Mouse (Mus musculus) limb, embryonic 14.5 days (tissue): ENCODE results near the gene Rab11fip4. TPM values are rescaled to one million over a fixed set of nuclear protein-coding genes. Genes with fewer than 3 reads are reported as not detected.

Source experiments
- ATAC-seq: fragments of 200-750 bp; cut with Nextera tagmentation; 2 replicates; pipeline ENCODE4 v1.8.0; 2017; ENCODE audit warnings: low read depth, moderate number of reproducible peaks, moderate TSS enrichment; ENCODE audit not compliant: low FRiP score
- DNase-seq: peaks from one replicate; pipeline ENCODE4 v3.0.0-alpha.2; 2015; ENCODE audit warnings: low spot score
- H3K27ac ChIP-seq: fragments of 300-500 bp; sonication (generic); replicated peaks from 2 replicates; pipeline ENCODE4 v1.5.1; 2014; ENCODE audit warnings: low read depth, mild to moderate bottlenecking, low read length, moderate library complexity, mixed read lengths
- H3K27me3 ChIP-seq: fragments of 300-500 bp; sonication (generic); 2 replicates; pipeline ENCODE4 v1.6.1; 2014; ENCODE audit warnings: low read length, mixed read lengths; ENCODE audit not compliant: control insufficient read depth, insufficient read depth
- H3K36me3 ChIP-seq: fragments of 300-500 bp; sonication (generic); 2 replicates; pipeline ENCODE4 v1.6.1; 2014; ENCODE audit warnings: mild to moderate bottlenecking, low read length, moderate library complexity, mixed read lengths; ENCODE audit not compliant: control insufficient read depth, insufficient read depth
- H3K4me1 ChIP-seq: fragments of 300-500 bp; sonication (generic); 2 replicates; pipeline ENCODE4 v1.6.1; 2014; ENCODE audit warnings: antibody characterized with exemption, low read length, mixed read lengths; ENCODE audit not compliant: control insufficient read depth, insufficient read depth
- H3K4me2 ChIP-seq: fragments of 300-500 bp; sonication (generic); replicated peaks from 2 replicates; pipeline ENCODE4 v1.6.1; 2014; ENCODE audit warnings: low read depth, mild to moderate bottlenecking, low read length, moderate library complexity; ENCODE audit not compliant: severe bottlenecking
- H3K4me3 ChIP-seq: fragments of 300-500 bp; sonication (generic); replicated peaks from 2 replicates; pipeline ENCODE4 v1.5.1; 2014; ENCODE audit warnings: low read length
- H3K9ac ChIP-seq: fragments of 300-500 bp; sonication (generic); 2 replicates; pipeline ENCODE4 v1.6.1; 2014; ENCODE audit warnings: mild to moderate bottlenecking, low read depth, low read length, moderate library complexity; ENCODE audit not compliant: severe bottlenecking
- H3K9me3 ChIP-seq: fragments of 300-500 bp; sonication (generic); 2 replicates; pipeline ENCODE4 v1.6.1; 2016; ENCODE audit warnings: low read length; ENCODE audit not compliant: control insufficient read depth
- POLR2A ChIP-seq: fragments of 200-500 bp; IDR thresholded peaks from 2 replicates; pipeline ENCODE4 v1.8.0; 2012; ENCODE audit warnings: inconsistent platforms, mild to moderate bottlenecking, moderate library complexity, borderline replicate concordance; ENCODE audit not compliant: insufficient read depth, insufficient read length; ENCODE audit errors: extremely low read depth
- whole genome bisulfite sequencing: fragments of 180-500 bp; shearing (Covaris S2); extraction: QIAGEN DNeasy Blood & Tissue Kit; methylation state at CpG from one replicate; pipeline ENCODE4 v1.1.7; 2014; 5-methylcytosine and 5-hydroxymethylcytosine counted together
- polyA plus RNA-seq, 2 experiments: library from polyadenylated mRNA; depleted of rRNA in 1 of 2; stranded (reverse) in 1 of 2; unstranded in 1 of 2; fragments of >200 nt; fragmentation: Nextera tagmentation in 1 of 2; extraction: Ambion mirVana in 1 of 2; gene quantifications; 2 replicates each; pipeline versions ENCODE4 v1.2.1 to v1.2.3; 2012 to 2014

Gene Rab11fip4
- polyA plus RNA-seq, 2 experiments: 7.4 to 16.4 TPM

DNA sequence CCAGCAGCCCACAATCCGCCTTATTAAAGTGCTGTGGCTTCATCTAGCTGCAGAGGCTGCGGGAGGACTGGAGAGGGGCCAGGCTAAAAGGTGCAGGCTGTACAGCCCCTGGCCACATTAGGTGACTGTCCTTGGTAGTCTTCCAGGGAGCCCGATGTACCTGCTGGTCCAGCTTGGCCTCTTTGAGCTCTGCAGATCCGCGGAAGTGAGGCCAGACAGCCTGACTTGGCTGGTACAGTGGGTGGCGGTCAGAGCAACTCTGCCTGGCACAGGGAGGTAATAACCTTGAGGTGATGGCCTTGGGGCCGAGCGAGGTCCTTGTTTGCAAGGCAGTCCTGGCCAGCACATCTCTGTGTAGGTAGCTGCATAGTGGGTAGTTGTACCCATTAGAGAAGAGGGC, 75.5 kb downstream of the Rab11fip4 start:
- WGBS: 87% methylated on average over 8 of the region's 8 CpGs
- TF ChIP-seq POLR2A: no peak
- Histone ChIP-seq H3K4me3 (no peak overlapping the region), H3K4me2 (no peak overlapping the region), H3K36me3 (no peaks in the 10 kb centered on the region), H3K9ac (no peak overlapping the region), H3K9me3 (no peaks in the 10 kb centered on the region), H3K27ac (no peak overlapping the region), H3K4me1 (peaks cover 46% of the 10 kb centered on the region), H3K27me3 (no peaks in the 10 kb centered on the region)
- DNase-seq: no peak
- no peak for ATAC-seq

DNA sequence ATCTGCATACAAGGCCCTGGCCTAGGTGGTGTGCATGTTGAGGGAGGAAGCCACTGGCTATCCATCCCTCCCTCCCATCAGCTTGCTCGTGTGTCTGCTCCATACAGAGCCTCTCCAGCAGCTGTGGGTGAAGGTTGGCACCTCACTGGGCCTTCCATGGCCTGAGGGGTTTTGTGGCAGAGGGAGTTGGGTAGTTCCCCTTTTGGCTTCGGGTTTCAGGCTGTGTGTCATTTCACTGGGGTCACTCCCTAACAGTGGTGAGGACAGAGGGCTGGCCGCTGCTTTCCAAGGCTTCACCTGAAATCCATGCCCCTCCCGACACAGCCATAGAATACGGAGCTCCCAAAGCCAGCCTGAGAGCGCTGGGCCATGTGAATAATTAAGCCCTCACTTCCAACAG, 78.2 kb downstream of the Rab11fip4 start:
- ATAC-seq: no peak
- Histone ChIP-seq H3K4me2 (no peak overlapping the region), H3K36me3 (no peaks in the 10 kb centered on the region), H3K4me3 (no peak overlapping the region), H3K9me3 (no peaks in the 10 kb centered on the region), H3K9ac (no peak overlapping the region), H3K4me1 (peaks cover 37% of the 10 kb centered on the region), H3K27ac (peak overlapping the region; percentile 89), H3K27me3 (no peaks in the 10 kb centered on the region)
- no peak for DNase-seq
- WGBS: 30% methylated on average over 6 of the region's 6 CpGs
- TF ChIP-seq POLR2A: no peak

DNA sequence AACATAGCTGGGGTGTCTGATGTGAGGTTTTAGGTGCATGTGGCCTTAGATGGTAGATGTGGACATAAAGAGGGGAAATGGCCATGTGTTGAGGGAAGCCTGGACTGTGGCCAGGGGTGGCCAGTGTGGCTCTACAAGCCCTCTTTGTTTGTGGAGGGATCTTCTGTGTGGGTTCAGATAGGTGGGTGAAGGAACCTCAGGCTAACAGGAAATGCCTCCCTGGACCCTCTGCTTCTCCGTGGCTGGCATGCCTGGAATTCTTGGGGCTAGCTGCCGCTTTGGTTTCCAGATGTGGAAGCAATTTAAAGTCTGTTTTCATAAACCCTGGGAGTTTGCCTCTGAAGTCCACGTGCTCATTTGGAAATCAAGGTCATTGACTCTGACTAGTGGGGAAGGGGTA, 78.9 kb downstream of the Rab11fip4 start:
- DNase-seq (peak; percentile 48), ATAC-seq (peak; percentile 56)
- H3K9me3 ChIP-seq: no peaks in the 10 kb centered on the region
- no peak overlapping the region for H3K4me3 ChIP-seq
- TF ChIP-seq POLR2A: no peak
- H3K9ac ChIP-seq: no peak overlapping the region
- H3K36me3 ChIP-seq: no peaks in the 10 kb centered on the region
- peak overlapping the region; percentile 89 for H3K27ac ChIP-seq
- H3K27me3 ChIP-seq: no peaks in the 10 kb centered on the region
- peaks cover 39% of the 10 kb centered on the region for H3K4me1 ChIP-seq
- H3K4me2 ChIP-seq: 0 out of 2 replicates have a peak overlapping the region, but pooled peaks have one; percentile 27
- WGBS: 7% methylated on average over 3 of the region's 3 CpGs

DNA sequence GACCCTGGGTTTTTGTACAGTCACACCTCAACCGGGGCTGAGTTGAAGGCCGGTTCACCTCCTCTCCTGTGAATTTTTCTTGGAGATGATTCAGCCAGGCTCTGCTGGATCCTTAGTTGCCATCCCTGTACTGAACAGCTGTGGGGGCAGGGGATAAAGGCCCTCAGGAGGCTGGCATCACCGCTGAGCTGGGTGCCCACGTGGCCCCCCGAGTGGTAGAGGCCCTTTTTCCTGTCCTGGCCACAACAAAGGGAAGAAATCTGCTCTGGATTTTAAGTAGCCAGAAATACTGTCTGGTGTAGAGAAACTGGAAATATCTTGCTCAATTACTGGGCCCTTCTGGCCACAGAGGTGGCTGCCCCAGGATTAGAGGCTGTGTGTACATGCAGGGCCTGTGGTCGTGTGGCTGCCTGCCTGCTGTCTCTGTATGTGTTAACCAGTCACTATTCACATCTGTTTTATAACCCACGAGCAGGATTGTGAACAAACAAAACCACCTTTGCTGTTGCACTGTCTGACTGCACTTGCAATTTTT, 79.5 kb downstream of the Rab11fip4 start:
- DNase-seq (no peak), ATAC-seq (0 out of 2 replicates have a peak, but pooled peaks have one; percentile 24)
- Histone ChIP-seq H3K9me3 (no peaks in the 10 kb centered on the region), H3K4me2 (peak overlapping the region; percentile 27; the same call in 1 of the 2 replicates), H3K9ac (0 out of 2 replicates have a peak overlapping the region, but pooled peaks have one; percentile 26), H3K4me3 (no peak overlapping the region), H3K36me3 (no peaks in the 10 kb centered on the region), H3K27me3 (no peaks in the 10 kb centered on the region), H3K4me1 (peaks cover 40% of the 10 kb centered on the region), H3K27ac (peak overlapping the region; percentile 89)
- WGBS: 17% methylated on average over 7 of the region's 7 CpGs
- no peak for TF ChIP-seq POLR2A

DNA sequence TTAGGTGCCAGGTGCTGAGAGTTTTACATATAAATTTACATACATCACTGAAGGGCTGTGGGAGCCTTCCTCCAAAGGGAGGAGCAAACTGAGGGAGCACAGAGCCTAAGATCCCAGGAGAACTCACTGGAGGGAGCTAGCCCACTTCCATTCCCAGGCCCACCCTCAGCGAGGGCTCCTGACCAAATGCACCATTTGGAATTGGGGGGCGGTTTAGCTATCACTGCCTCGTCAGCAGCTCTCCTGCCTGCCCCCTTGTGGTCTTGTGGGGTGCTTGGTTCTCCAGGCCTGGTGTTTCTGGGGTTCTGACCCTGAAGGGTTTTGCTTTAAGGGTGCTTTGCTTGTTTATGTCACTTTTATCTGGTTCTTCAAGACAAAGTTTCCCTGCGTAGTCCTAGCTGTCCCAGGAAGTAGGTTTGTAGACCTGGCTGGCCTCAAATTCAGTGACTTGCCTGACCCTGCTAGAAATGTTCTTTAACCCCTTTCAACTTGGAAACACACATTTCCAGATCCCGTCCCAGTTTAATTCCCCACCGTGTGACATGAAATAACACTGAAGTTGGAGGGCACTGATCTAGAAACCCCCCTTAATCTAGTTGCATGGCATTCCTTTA, 80.8 kb downstream of the Rab11fip4 start:
- 66% methylated on average over 6 of the region's 6 CpGs for WGBS
- H3K4me3 ChIP-seq: no peak overlapping the region
- no peak for DNase-seq

DNA sequence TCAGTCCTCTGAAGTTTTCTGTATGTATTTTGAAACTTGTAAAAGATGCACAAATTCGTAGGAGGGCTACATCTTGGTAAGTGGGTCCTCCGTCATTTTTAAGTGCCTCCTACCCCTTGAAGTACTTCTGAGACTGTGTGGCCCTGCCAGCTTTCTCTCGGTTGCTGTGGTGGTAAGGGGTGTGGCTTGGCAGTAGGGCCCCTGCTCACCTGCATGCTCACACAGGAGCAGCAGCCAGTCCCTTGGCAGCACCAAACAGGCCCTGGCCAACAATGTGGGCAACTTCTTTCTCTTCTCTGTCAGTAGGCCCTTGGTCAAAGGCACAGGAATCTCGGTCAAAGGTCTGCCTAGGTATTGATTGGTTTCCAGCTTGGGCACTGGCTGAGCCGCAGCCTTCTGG, 82.1 kb downstream of the Rab11fip4 start:
- no peak overlapping the region for H3K9ac ChIP-seq
- peaks cover 44% of the 10 kb centered on the region for H3K4me1 ChIP-seq
- no peaks in the 10 kb centered on the region for H3K9me3 ChIP-seq
- ATAC-seq (no peak), DNase-seq (no peak)
- no peak overlapping the region for H3K27ac ChIP-seq
- no peak overlapping the region for H3K4me3 ChIP-seq
- TF ChIP-seq POLR2A: no peak
- WGBS: 71% methylated on average over 5 of the region's 5 CpGs
- no peak overlapping the region for H3K4me2 ChIP-seq
- H3K36me3 ChIP-seq: no peaks in the 10 kb centered on the region
- no peaks in the 10 kb centered on the region for H3K27me3 ChIP-seq

More for the DNA sequence above, 80.8 kb downstream of the Rab11fip4 start:
- Histone ChIP-seq H3K4me2 (no peak overlapping the region), H3K9me3 (no peaks in the 10 kb centered on the region), H3K27me3 (no peaks in the 10 kb centered on the region), H3K4me1 (peaks cover 44% of the 10 kb centered on the region), H3K27ac (no peak overlapping the region), H3K9ac (no peak overlapping the region), H3K36me3 (no peaks in the 10 kb centered on the region)
- no peak for ATAC-seq
- no peak for TF ChIP-seq POLR2A
